ENCODE assay signal across 8 mouse cellular contexts in genomic region chr14:121379827-121380145, GRCm38 (mm10). TPM values are rescaled to one million over a fixed set of nuclear protein-coding genes. Genes with fewer than 3 reads are reported as not detected.
DNase-seq lines count a peak whose midpoint lies in the region; ATAC-seq lines count a peak whose summit lies in the region.

TSS of gene Stk24 (minus strand) at chr14:121380011.

- ATAC-seq in embryonic facial prominence, embryonic 13.5 days (ENCODE audit: insufficient number of reproducible peaks, insufficient read depth, low FRiP score, low TSS enrichment, low read depth) = no peak; the same call in 1 of the 2 replicates
- ATAC-seq in heart, embryonic 15.5 days (replicated peaks; ENCODE audit: insufficient number of reproducible peaks, insufficient read depth, low FRiP score, low read depth) = no peak
- peak; percentile 63 for ATAC-seq in midbrain, embryonic 16.5 days

- peak within 1 kb of the TSS; percentile 92 for H3K27ac ChIP-seq in embryonic facial prominence, embryonic 13.5 days
- peak within 1 kb of the TSS; percentile 97 for H3K27ac ChIP-seq in heart, embryonic 15.5 days
- H3K27ac ChIP-seq in midbrain, embryonic 16.5 days (ENCODE audit: low read length) = peak within 1 kb of the TSS; percentile 82

- H3K27me3 ChIP-seq in embryonic facial prominence, embryonic 13.5 days = no peaks in the 10 kb centered on the region
- H3K27me3 ChIP-seq in heart, embryonic 15.5 days = no peaks in the 10 kb centered on the region
- no peaks in the 10 kb centered on the region for H3K27me3 ChIP-seq in midbrain, embryonic 16.5 days (ENCODE audit: control insufficient read depth, insufficient read depth, low read depth, low read length)

- no peaks in the 10 kb centered on the region for H3K36me3 ChIP-seq in embryonic facial prominence, embryonic 13.5 days
- no peaks in the 10 kb centered on the region for H3K36me3 ChIP-seq in heart, embryonic 15.5 days
- H3K36me3 ChIP-seq in midbrain, embryonic 16.5 days (ENCODE audit: control insufficient read depth, insufficient read depth, low read length) = no peaks in the 10 kb centered on the region

- H3K4me1 ChIP-seq in embryonic facial prominence, embryonic 13.5 days = peaks cover 34% of the 10 kb centered on the region
- H3K4me1 ChIP-seq in heart, embryonic 15.5 days (replicated peaks) = peaks cover 27% of the 10 kb centered on the region
- peaks cover 16% of the 10 kb centered on the region for H3K4me1 ChIP-seq in midbrain, embryonic 16.5 days (ENCODE audit: control insufficient read depth, insufficient read depth, low read length)

- peak; percentile 8 for DNase-seq in retina, postnatal 7 days (ENCODE audit: low read depth, low spot score)
- no peak for DNase-seq in retina, postnatal 1 day
- no peak for DNase-seq in left cerebral cortex, postnatal 25 days (ENCODE audit: low spot score in 2 of 2)
- no peak for DNase-seq in cerebellum, adult 8-10 months
- no peak for DNase-seq in T-cell, adult 2 months (ENCODE audit: low spot score)

- H3K9me3 ChIP-seq in embryonic facial prominence, embryonic 13.5 days = no peaks in the 10 kb centered on the region
- H3K9me3 ChIP-seq in heart, embryonic 15.5 days (replicated peaks) = no peaks in the 10 kb centered on the region
- no peaks in the 10 kb centered on the region for H3K9me3 ChIP-seq in midbrain, embryonic 16.5 days (replicated peaks; ENCODE audit: control insufficient read depth, low read length, poor library complexity, severe bottlenecking)

- H3K4me3 ChIP-seq in embryonic facial prominence, embryonic 13.5 days = peak within 1 kb of the TSS; percentile 98
- H3K4me3 ChIP-seq in heart, embryonic 15.5 days = peak within 1 kb of the TSS; percentile 100
- peak within 1 kb of the TSS; percentile 95 for H3K4me3 ChIP-seq in midbrain, embryonic 16.5 days (ENCODE audit: low read depth, low read length)

- H3K9ac ChIP-seq in embryonic facial prominence, embryonic 13.5 days = peak within 1 kb of the TSS; percentile 95
- peak within 1 kb of the TSS; percentile 97 for H3K9ac ChIP-seq in heart, embryonic 15.5 days
- H3K9ac ChIP-seq in midbrain, embryonic 16.5 days (ENCODE audit: low read depth, low read length) = peak within 1 kb of the TSS; percentile 91

- 6% methylated on average over 11 of the region's 11 CpGs for WGBS in embryonic facial prominence, embryonic 13.5 days
- 7% methylated on average over 11 of the region's 11 CpGs for WGBS in heart, embryonic 15.5 days
- WGBS in midbrain, embryonic 16.5 days = 6% methylated on average over 11 of the region's 11 CpGs

- intact Hi-C loops in left cerebral cortex, postnatal 25 days (cut with DNase I) = loop anchor here (5.0 kb wide), 1 partner anchor 102 kb away; no protein-coding TSS in a partner anchor

- H3K4me2 ChIP-seq in embryonic facial prominence, embryonic 13.5 days = peak within 1 kb of the TSS; percentile 80
- H3K4me2 ChIP-seq in heart, embryonic 15.5 days = peak within 1 kb of the TSS; percentile 77
- peak within 1 kb of the TSS; percentile 97 for H3K4me2 ChIP-seq in midbrain, embryonic 16.5 days (ENCODE audit: low read length)

RNA-seq across cellular contexts. Expression of gene Stk24, which starts in this region (rescaled TPM):
- polyA plus RNA-seq in embryonic facial prominence, embryonic 13.5 days (2015; fragmentation: Nextera tagmentation; extraction: Ambion mirVana) = 39.0 and 41.2 TPM in 2 replicates
- polyA plus RNA-seq in heart, embryonic 15.5 days (2015; fragmentation: Nextera tagmentation; extraction: Ambion mirVana) = 34.5 and 39.6 TPM in 2 replicates
- 10 to 100 TPM; 58.9 to 65.1 TPM for total RNA-seq in left cerebral cortex, postnatal 25 days (2021)
- polyA plus RNA-seq in midbrain, embryonic 16.5 days (2015; fragmentation: Nextera tagmentation; extraction: Ambion mirVana) = 14.5 and 16.1 TPM in 2 replicates
